In the genomic region with DNA sequence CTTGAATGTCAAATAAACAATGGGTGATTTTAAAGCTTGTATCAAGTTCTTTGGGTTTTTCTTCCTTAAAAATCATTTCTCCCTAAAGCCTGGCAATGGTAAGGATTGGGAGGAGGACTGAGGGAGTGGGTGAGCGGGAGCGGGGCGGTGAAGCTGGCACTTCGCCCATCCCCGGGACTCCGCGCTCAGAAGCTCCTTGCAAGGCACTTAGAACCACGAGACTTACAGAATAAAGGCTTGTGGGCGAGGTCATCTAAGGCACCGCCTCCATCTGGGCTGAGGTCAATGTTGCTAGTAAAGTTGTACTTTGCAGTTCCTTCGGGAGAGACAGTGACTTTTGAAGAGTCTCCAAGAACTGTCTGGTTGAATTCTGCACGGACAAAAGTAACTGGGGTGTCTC, we compare ENCODE assay signal across 11 mouse cellular contexts. TPM values are rescaled to one million over a fixed set of nuclear protein-coding genes. Genes with fewer than 3 reads are reported as not detected.
DNase-seq lines count a peak whose midpoint lies in the region; ATAC-seq and TF ChIP-seq lines count a peak whose summit lies in the region.
"Had no signal": no experiment of that assay in that cellular context is flagged by ENCODE, and none has a peak within 500 bp of the region (broad histone marks: within the 10 kb centered on the region; RNA-seq: fewer than 3 reads in every experiment).

No protein-coding gene starts in this region.

- peak; percentile 10 for DNase-seq in kidney, adult 11 months
- no peak for DNase-seq in kidney, adult 18-20 months
- DNase-seq in stomach, postnatal 0 days (ENCODE audit: low spot score) = no peak
- peak; percentile 17 to 44 for DNase-seq in kidney, postnatal 25 days
- peak; percentile 19 for DNase-seq in right cerebral cortex, postnatal 4 days
- no peak for DNase-seq in ovary, postnatal 14 days (ENCODE audit: low spot score)
- DNase-seq: cerebellum, adult 8-10 months; liver, postnatal 0 days had no signal

- H3K36me3 ChIP-seq in stomach, embryonic 16.5 days (ENCODE audit: control insufficient read depth, insufficient read depth, low read length) = no peaks in the 10 kb centered on the region
- no peaks in the 10 kb centered on the region for H3K36me3 ChIP-seq in stomach, postnatal 0 days (ENCODE audit: control insufficient read depth, insufficient read depth, low read length)

- no peaks in the 10 kb centered on the region for H3K27me3 ChIP-seq in stomach, embryonic 16.5 days (ENCODE audit: control insufficient read depth, insufficient read depth, low read length)
- no peaks in the 10 kb centered on the region for H3K27me3 ChIP-seq in stomach, postnatal 0 days (ENCODE audit: control insufficient read depth, insufficient read depth, low read length)

- no peak overlapping the region for H3K4me3 ChIP-seq in stomach, embryonic 16.5 days (replicated peaks; ENCODE audit: low read length)
- no peak overlapping the region for H3K4me3 ChIP-seq in stomach, postnatal 0 days (ENCODE audit: low read depth, low read length)

- H3K9ac ChIP-seq in stomach, embryonic 16.5 days (ENCODE audit: low read length) = no peak overlapping the region
- no peak overlapping the region for H3K9ac ChIP-seq in stomach, postnatal 0 days (ENCODE audit: low read length)
- H3K9ac ChIP-seq: liver, postnatal 0 days had no signal

- H3K4me1 ChIP-seq in stomach, embryonic 16.5 days (ENCODE audit: control insufficient read depth, insufficient read depth, low read length) = no peaks in the 10 kb centered on the region
- no peaks in the 10 kb centered on the region for H3K4me1 ChIP-seq in stomach, postnatal 0 days (replicated peaks; ENCODE audit: control insufficient read depth, insufficient read depth)

- WGBS in stomach, embryonic 16.5 days = 43% methylated on average over 12 of the region's 12 CpGs
- 43% methylated on average over 12 of the region's 12 CpGs for WGBS in stomach, postnatal 0 days

- H3K27ac ChIP-seq in stomach, embryonic 16.5 days (ENCODE audit: low read length) = no peak overlapping the region
- no peak overlapping the region for H3K27ac ChIP-seq in stomach, postnatal 0 days (replicated peaks)

- no peak for ATAC-seq in stomach, embryonic 16.5 days (ENCODE audit: insufficient read depth, low FRiP score)
- ATAC-seq in stomach, postnatal 0 days (ENCODE audit: low FRiP score, low TSS enrichment) = no peak
- no peak for ATAC-seq in cerebellum, adult (ENCODE audit: insufficient number of reproducible peaks, low FRiP score, low TSS enrichment)
- ATAC-seq: liver, postnatal 0 days; midbrain, embryonic 16.5 days had no signal

- no peak for TF ChIP-seq EP300 in stomach, postnatal 0 days (optimal IDR thresholded peaks at IDR 0.05)

- TF ChIP-seq CTCF in stomach, postnatal 0 days (IDR thresholded peaks at IDR 0.05; ENCODE audit: low read depth) = no peak

- H3K9me3 ChIP-seq in stomach, embryonic 16.5 days (replicated peaks; ENCODE audit: control insufficient read depth, low read length) = no peaks in the 10 kb centered on the region
- H3K9me3 ChIP-seq in stomach, postnatal 0 days (ENCODE audit: control insufficient read depth, low read length) = no peaks in the 10 kb centered on the region

- H3K4me2 ChIP-seq in stomach, embryonic 16.5 days (ENCODE audit: low read depth, low read length) = 0 out of 2 replicates have a peak overlapping the region, but pooled peaks have one; percentile 19
- no peak overlapping the region for H3K4me2 ChIP-seq in stomach, postnatal 0 days (replicated peaks; ENCODE audit: low read depth)

RNA-seq across cellular contexts. Expression of a gene that starts 4.8 kb away (rescaled TPM):
- 0.17 and 0.94 TPM in 2 replicates for polyA plus RNA-seq in stomach, embryonic 16.5 days (2015; fragmentation: Nextera tagmentation; extraction: Ambion mirVana)
- polyA plus RNA-seq in stomach, postnatal 0 days (2015; fragmentation: Nextera tagmentation; extraction: Ambion mirVana) = 0.16 and 0.25 TPM in 2 replicates

RNA-seq across cellular contexts. Expression of a gene that starts 32.7 kb away (rescaled TPM):
- polyA plus RNA-seq in stomach, embryonic 16.5 days (2015; fragmentation: Nextera tagmentation; extraction: Ambion mirVana) = 76.4 and 86.2 TPM in 2 replicates
- 82.4 and 86.3 TPM in 2 replicates for polyA plus RNA-seq in stomach, postnatal 0 days (2015; fragmentation: Nextera tagmentation; extraction: Ambion mirVana)

RNA-seq across cellular contexts. Expression of a gene that starts 49.5 kb away (rescaled TPM):
- 0.52 and 0.56 TPM in 2 replicates for polyA plus RNA-seq in stomach, embryonic 16.5 days (2015; fragmentation: Nextera tagmentation; extraction: Ambion mirVana)
- 0.18 and 0.38 TPM in 2 replicates for polyA plus RNA-seq in stomach, postnatal 0 days (2015; fragmentation: Nextera tagmentation; extraction: Ambion mirVana)

RNA-seq across cellular contexts. Expression of a gene that starts 53.8 kb away (rescaled TPM):
- 80.0 and 85.7 TPM in 2 replicates for polyA plus RNA-seq in stomach, embryonic 16.5 days (2015; fragmentation: Nextera tagmentation; extraction: Ambion mirVana)
- 65.0 and 77.4 TPM in 2 replicates for polyA plus RNA-seq in stomach, postnatal 0 days (2015; fragmentation: Nextera tagmentation; extraction: Ambion mirVana)

RNA-seq across cellular contexts. Expression of a gene that starts 58.5 kb away (rescaled TPM):
- polyA plus RNA-seq in stomach, embryonic 16.5 days (2015; fragmentation: Nextera tagmentation; extraction: Ambion mirVana) = 118 and 119 TPM in 2 replicates
- 41.7 and 42.7 TPM in 2 replicates for polyA plus RNA-seq in stomach, postnatal 0 days (2015; fragmentation: Nextera tagmentation; extraction: Ambion mirVana)

Comparison
In these comparisons a context has a peak if more than half of its experiments do, and no peak if none do; other contexts are left out.
1. DNase-seq: peak in kidney, adult 11 months (single experiment), kidney, postnatal 25 days (2 of 2) and right cerebral cortex, postnatal 4 days (single experiment); none in kidney, adult 18-20 months (single experiment), stomach, postnatal 0 days (single experiment) and ovary, postnatal 14 days (single experiment).